Mouse (Mus musculus) MEL-GATA-1-ER (cell line): ENCODE measurements around the gene Prdm5.

Source experiments
- DNase-seq: peaks from one replicate; pipeline ENCODE4 v3.0.0-alpha.2; 2012; ENCODE audit warnings: low read depth; ENCODE audit errors: extremely low read depth

The Prdm5 gene

GRCm38 (mm10) chr6:65930523-65930922, 151.7 kb downstream of the Prdm5 start:
- DNase-seq = no peak

GRCm38 (mm10) chr6:65932776-65933175, 154.0 kb downstream of the Prdm5 start:
- DNase-seq = no peak

- DNase-seq = no peak
These were observed 154.4 kb downstream of the Prdm5 start for GRCm38 (mm10) chr6:65933177-65933576.

GRCm38 (mm10) chr6:65935566-65936281, 156.9 kb downstream of the Prdm5 start:
- DNase-seq = no peak

- no peak for DNase-seq
These were observed 171.7 kb downstream of the Prdm5 start for GRCm38 (mm10) chr6:65950492-65950891.

- no peak for DNase-seq
These were observed 173.5 kb downstream of the Prdm5 start, which contains the start of gene 4930544G11Rik for GRCm38 (mm10) chr6:65952309-65952708. 4930544G11Rik (plus strand) TSS chr6:65952609.

GRCm38 (mm10) chr6:65969386-65970111, 190.8 kb downstream of the Prdm5 start:
- no peak for DNase-seq

GRCm38 (mm10) chr6:65970410-65970809, 191.6 kb downstream of the Prdm5 start:
- no peak for DNase-seq
